Mouse (Mus musculus): ENCODE measurements around the gene Ubap2. TPM values are rescaled to one million over a fixed set of nuclear protein-coding genes. Genes with fewer than 3 reads are reported as not detected.
A peak's percentile ranks its signal among the peaks of the same experiment; 100 is the strongest.

Ubap2 gene
- total RNA-seq (2021): 10 to 100 TPM; 37.7 to 39.6 TPM
- long read RNA-seq, full-length matches to known transcripts: 40 of 68 reads
- long read RNA-seq, partial matches to known transcripts: 8 of 68 reads
- long read RNA-seq, other reads (novel, unspliced or antisense): 20 of 68 reads

GRCm38 (mm10) chr4:41274980-41275850 lies at the start of gene Ubap2:
Ubap2 (minus strand) TSS chr4:41275144.
- peak; percentile 96 to 100 for DNase-seq (ENCODE audit: low spot score in 2 of 2)

- DNase-seq (ENCODE audit: low spot score in 2 of 2): no peak
Measured at GRCm38 (mm10) chr4:41320971-41321370, 46.0 kb upstream of the Ubap2 start.

- DNase-seq (ENCODE audit: low spot score in 2 of 2): peak in 1 of 2 experiments; percentile 18
Measured at GRCm38 (mm10) chr4:41318267-41318666, 43.3 kb upstream of the Ubap2 start.

GRCm38 (mm10) chr4:41315173-41315572 lies 40.2 kb upstream of the Ubap2 start:
- DNase-seq (ENCODE audit: low spot score in 2 of 2): no peak

GRCm38 (mm10) chr4:41314141-41315129 lies 39.5 kb upstream of the Ubap2 start, which contains the start of gene Dcaf12:
Dcaf12 (minus strand) TSS chr4:41314889.
- DNase-seq (ENCODE audit: low spot score in 2 of 2): peak; percentile 96 to 97

- DNase-seq (ENCODE audit: low spot score in 2 of 2): no peak
Measured at GRCm38 (mm10) chr4:41313722-41314121, 38.8 kb upstream of the Ubap2 start.

- no peak for DNase-seq (ENCODE audit: low spot score in 2 of 2)
Measured at GRCm38 (mm10) chr4:41310567-41311563, 35.9 kb upstream of the Ubap2 start.

GRCm38 (mm10) chr4:41307406-41307805 lies 32.5 kb upstream of the Ubap2 start:
- DNase-seq (ENCODE audit: low spot score in 2 of 2): no peak

- DNase-seq (ENCODE audit: low spot score in 2 of 2): peak; percentile 41 to 62
Measured at GRCm38 (mm10) chr4:41304302-41304701, 29.4 kb upstream of the Ubap2 start.

GRCm38 (mm10) chr4:41303671-41304070 lies 28.7 kb upstream of the Ubap2 start:
- DNase-seq (ENCODE audit: low spot score in 2 of 2): no peak

- DNase-seq (ENCODE audit: low spot score in 2 of 2): no peak
Measured at GRCm38 (mm10) chr4:41298976-41299375, 24.0 kb upstream of the Ubap2 start.

GRCm38 (mm10) chr4:41295960-41296359 lies 21.0 kb upstream of the Ubap2 start:
- DNase-seq (ENCODE audit: low spot score in 2 of 2): no peak

GRCm38 (mm10) chr4:41295507-41295906 lies 20.6 kb upstream of the Ubap2 start:
- no peak for DNase-seq (ENCODE audit: low spot score in 2 of 2)

GRCm38 (mm10) chr4:41293907-41294306 lies 19.0 kb upstream of the Ubap2 start:
- peak; percentile 37 to 71 for DNase-seq (ENCODE audit: low spot score in 2 of 2)

- DNase-seq (ENCODE audit: low spot score in 2 of 2): no peak
Measured at GRCm38 (mm10) chr4:41289802-41290201, 14.9 kb upstream of the Ubap2 start.

- peak in 1 of 2 experiments; percentile 61 for DNase-seq (ENCODE audit: low spot score in 2 of 2)
Measured at GRCm38 (mm10) chr4:41286420-41286819, 11.5 kb upstream of the Ubap2 start.

GRCm38 (mm10) chr4:41284087-41284486 lies 9.1 kb upstream of the Ubap2 start:
- DNase-seq (ENCODE audit: low spot score in 2 of 2): no peak

GRCm38 (mm10) chr4:41275927-41276326 lies 983 bp upstream of the Ubap2 start:
- no peak for DNase-seq (ENCODE audit: low spot score in 2 of 2)

GRCm38 (mm10) chr4:41274377-41274979 lies 466 bp downstream of the Ubap2 start:
- no peak for DNase-seq (ENCODE audit: low spot score in 2 of 2)

GRCm38 (mm10) chr4:41268133-41268532 lies 6.8 kb downstream of the Ubap2 start:
- DNase-seq (ENCODE audit: low spot score in 2 of 2): no peak

All from layer of hippocampus, adult 18-20 months (tissue).